Mouse (Mus musculus) c-Kit-negative CD71-positive TER-119-positive erythroid progenitor cells, embryonic 14.5 days (primary cell): ENCODE results near the gene Alkbh6.

Experiments
- DNase-seq: peaks from one replicate; pipeline ENCODE4 v3.0.0-alpha.2; 2013; ENCODE audit warnings: low read depth, low spot score

The Alkbh6 gene

DNA sequence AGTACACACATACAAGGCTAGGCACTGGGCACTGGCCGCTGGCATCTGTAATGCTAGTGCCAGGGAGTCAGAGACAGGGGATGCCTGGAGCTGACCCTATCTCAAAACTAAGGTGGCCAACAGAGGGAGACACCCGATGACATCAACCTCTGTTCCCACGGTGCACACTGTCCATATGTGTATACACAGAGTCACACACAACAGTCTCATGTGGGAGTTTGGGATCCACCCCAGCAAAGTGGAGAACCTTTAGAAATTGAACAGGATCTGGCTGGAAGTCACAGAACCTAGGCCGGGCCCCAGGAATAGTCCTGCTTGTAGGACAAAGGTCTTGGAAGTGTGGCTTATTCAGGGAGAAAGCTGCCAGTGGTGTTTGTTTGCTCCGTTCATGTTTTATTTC, 14.2 kb upstream of the Alkbh6 start:
- DNase-seq = no peak

DNA sequence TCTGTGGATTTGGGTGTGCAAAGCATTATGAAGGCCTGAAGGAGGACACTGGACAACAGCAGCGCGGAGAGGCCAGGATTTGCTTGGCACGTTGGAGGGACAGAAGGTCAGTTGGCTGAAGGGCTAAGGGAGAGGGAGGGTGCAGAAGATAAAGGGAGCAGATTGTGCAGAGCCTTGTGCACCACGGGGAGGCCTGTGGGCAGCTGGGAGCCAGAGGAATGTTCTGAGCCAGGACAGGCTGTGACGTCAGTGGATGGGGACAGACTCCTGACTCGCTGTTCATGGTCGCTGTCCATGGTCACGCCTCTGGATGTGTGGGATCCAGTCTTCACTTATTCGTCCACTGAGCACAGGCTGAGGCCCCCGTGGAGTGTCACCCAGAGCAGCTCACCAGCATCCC, 13.4 kb upstream of the Alkbh6 start:
- DNase-seq = no peak

DNA sequence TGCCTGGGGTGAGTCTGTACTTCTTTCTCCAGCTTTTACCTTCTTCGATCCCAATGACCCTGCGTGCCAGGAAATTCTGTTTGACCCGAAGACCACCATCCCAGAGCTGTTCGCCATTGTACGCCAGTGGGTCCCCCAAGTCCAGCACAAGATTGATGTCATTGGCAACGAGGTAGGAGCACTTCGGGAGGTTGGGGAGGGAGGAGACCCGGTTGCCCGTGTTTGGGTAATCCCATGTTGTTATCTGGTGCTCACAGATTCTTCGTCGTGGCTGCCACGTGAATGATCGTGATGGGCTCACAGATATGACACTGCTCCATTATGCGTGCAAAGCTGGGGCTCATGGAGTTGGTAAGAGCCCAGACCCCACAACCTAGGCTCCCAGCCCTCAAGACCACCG, 11.7 kb upstream of the Alkbh6 start:
- DNase-seq = no peak

DNA sequence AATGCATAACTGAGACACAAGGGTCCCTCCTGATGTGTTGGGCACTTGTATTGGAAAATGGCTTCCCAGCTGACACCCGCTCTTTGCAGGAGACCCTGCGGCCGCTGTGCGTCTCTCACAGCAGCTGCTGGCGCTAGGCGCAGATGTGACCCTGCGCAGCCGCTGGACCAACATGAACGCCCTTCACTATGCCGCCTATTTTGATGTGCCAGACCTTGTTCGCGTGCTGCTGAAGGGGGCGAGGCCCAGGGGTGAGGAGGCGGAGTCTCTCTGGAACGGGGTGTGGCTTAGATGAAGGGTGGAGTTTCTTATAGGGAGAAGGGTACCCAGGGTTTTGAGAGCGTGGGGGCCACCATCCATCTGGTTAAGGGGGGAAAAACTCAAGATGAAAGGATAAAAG, 11.3 kb upstream of the Alkbh6 start:
- DNase-seq = no peak

GRCm38 (mm10) chr7:30300914-30301313, 7.6 kb upstream of the Alkbh6 start:
- DNase-seq = peak; percentile 47

DNA sequence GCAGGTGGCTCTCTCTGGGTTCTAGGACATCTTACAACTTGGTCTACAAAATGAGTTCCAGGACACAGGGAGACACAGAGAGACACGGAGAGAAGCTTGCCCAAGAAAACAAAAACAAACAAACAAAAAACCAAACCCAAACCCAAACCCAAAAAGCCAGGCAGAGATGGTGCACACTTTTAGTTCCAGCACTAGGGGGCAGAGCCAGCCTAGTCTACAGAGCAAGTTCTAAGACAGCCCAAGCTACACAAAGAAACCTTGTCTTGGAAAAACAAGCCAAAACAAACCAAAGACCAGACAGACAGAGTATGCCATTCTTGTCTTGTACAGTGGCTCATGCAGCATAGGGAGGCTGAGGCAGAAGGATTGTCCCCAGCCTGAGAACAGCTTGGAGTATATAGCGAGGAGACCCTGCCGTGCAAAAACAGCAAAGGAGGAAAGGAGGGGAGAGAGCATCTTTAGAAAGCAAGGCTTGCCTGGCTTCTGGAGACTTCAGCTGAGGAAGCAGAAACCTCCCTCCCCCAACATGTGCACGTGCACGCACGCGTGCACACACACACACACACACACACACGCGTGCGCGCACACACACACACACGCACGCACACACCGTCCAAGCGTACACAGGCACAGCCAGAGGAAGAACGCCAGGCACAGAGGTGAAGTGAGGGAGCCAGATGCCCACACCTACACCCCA, 2.3 kb upstream of the Alkbh6 start:
- no peak for DNase-seq

DNA sequence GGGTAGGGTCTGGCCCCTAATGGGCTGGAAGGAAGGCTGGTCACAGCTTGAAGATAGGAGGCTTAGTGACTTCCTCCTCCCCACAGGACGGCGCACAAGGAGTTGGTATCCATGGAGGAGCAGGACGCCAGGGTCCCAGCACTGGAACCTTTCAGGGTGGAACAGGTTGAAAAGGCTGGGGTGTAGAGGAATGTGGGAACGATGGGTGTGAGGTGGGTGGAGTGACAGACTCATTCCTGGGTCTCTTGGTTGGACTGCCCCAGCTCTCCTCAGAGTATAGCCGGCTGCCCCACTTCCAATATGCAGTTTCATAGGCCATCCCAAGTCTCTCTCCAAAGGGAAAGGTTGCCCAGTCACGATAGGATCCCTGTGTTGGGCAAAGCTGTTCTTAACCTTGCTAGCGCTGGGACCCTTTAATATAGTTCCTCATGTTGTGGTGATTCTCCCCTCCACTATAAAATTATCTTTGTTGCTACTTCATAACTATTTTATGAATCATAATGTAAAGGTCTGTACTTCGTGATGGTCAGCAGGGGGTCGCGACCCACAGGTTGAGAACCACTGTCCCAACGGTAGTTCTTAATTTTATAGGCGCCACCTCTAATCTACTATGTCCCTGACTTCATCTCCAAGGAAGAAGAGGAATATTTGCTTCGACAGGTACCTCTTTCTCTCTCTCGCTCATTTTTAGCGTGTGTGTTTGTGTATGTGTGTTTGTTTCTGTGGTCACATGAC, 1.0 kb downstream of the Alkbh6 start:
- no peak for DNase-seq

GRCm38 (mm10) chr7:30310136-30310535, 1.6 kb downstream of the Alkbh6 start:
- DNase-seq = no peak

- no peak for DNase-seq
Observed at GRCm38 (mm10) chr7:30313666-30314320, 5.3 kb downstream of the Alkbh6 start.

DNA sequence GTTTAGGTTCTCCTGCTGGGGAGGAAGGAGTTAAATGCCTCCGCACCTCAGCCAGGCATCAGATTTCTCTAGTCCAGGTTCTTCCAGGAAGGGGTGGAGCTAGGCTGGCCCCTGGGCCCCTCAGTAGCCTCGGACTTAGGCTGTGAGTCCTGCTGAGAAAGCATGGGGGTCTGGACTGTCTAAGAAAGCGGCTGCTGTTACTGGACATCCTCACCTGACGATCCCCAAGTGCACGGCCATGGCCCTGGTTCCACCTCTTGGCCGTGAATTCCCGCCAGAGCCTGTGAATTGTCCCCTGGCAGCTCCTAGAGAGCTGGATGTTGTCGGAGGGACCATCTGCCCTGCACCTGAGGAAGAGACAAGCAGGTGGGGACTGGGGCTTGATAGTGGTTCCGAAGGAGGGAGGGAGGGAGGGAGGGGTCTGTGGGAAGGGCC, 6.2 kb downstream of the Alkbh6 start, which contains the start of gene Syne4:
Gene Syne4, plus strand, starts transcription at position 87 of the 435 bp plus-strand sequence.
- no peak for DNase-seq

DNA sequence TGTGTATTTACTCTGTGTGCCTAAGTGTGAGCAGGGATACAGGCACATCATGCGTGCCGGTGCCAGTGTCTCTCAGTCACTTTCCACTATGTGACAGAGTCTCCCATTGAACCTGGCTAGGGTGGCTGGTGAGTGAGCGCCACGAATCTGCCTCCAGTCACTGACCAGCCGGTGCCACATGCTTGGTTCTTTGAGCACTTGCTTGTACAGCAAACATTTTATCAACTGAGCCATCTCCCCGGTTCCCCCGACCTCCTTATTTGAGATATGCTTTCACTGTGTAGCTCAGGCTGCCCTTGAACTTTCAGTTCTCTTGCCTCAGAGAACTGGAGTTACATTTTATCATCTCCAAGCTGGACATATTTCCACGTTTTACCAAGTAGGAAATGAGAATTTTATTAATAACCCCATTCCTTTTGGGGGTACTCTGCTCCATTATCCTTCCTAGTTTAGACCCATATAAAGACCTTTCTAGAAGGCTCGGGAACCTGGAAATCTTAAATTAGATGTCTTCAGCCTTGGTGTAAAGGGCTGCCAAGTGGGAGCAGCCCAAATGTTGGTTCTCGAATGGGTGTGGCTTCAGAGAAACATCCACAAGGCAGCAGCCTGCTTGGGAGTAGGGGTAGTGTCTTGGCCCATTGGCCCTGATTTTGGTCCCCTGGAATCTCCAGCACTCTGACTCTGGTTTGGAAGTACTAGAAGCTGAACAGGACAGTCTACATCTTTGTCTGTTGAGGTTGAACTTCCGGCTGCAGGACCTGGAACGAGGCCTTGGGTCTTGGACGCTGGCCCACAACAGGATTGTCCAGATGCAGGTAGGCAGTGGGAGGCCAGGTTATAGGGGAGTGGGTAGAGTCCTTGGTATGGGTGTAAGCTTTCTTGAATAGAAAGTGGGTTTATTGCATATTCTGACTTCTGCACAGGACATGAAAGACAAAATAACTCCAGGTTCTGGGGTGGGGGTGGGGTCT, 7.3 kb downstream of the Alkbh6 start:
- no peak for DNase-seq

DNA sequence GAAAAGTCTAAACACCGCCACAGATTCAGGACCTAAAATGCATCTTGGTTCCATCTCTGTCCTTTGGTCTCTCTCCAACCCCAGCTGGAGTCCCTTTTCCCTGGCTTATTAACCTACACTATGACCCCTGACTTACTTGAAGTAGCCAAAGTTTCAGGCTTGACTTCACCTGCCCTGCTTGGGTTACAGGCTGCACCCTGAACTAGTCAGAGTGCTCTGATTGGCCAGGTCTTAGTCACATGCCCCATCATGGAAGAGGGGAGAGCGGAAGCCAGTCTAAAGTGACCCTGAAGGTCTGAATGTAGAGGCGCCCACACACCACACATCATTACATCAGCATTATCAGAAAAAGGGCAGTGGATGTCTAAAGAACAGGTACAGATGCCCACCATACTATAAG, 9.6 kb downstream of the Alkbh6 start:
- DNase-seq = no peak

DNA sequence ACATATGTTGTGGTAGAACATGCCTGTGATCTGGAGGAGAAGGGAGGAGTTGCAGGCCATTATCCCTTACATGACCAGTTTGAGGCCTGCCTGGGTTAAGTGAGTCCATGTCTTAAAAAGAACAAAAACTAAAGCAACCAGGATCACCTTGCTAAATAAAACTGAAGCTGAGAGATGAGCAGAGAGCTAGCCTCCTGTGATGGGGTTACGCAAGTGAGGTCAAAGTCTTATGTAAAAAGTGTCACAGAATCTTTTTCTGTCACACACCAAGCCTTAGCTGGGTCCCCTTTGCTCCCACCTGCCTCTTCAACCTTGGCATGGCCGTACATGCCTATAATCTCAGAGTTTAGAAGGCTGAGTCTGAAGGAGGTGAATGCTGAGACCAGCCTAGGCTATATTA, 12.4 kb downstream of the Alkbh6 start:
- no peak for DNase-seq

- peak; percentile 52 for DNase-seq
Observed at GRCm38 (mm10) chr7:30321539-30322284, 13.2 kb downstream of the Alkbh6 start, which contains the start of gene E130208F15Rik. Gene E130208F15Rik, plus strand, starts transcription at chr7:30321740.

- DNase-seq = peak; percentile 93
Observed at GRCm38 (mm10) chr7:30322285-30322667, 13.8 kb downstream of the Alkbh6 start.

- DNase-seq = no peak
Observed at GRCm38 (mm10) chr7:30322865-30323264, 14.3 kb downstream of the Alkbh6 start.

DNA sequence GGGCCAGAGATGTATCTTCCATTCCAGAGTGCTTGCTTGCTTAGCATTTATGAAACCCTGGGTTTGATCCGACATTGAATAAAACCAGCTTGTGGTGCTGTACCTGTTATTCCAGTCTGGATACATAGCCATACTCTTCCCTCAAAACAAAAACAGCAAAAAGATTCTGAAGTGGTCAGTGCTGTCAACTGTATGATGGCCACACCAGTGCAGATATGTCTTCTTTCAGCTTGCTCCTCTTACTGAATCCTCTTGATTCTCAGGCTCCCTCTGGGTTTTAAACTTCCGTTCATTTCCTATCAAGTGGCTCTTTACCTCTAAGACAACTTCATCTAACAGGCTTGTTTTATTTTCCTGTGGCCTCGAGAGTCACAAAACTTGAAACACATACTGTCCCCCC, 15.3 kb downstream of the Alkbh6 start, which contains the start of gene Sdhaf1:
Gene Sdhaf1, minus strand, starts transcription at position 101 of the 400 bp plus-strand sequence.
- DNase-seq = no peak

- DNase-seq = no peak
Observed at GRCm38 (mm10) chr7:30324300-30324944, 15.9 kb downstream of the Alkbh6 start.

- peak; percentile 54 for DNase-seq
Observed at GRCm38 (mm10) chr7:30325364-30325763, 16.8 kb downstream of the Alkbh6 start.

GRCm38 (mm10) chr7:30326427-30326826, 17.9 kb downstream of the Alkbh6 start:
- DNase-seq = no peak
